Mouse (Mus musculus): Measurements from ENCODE around the gene Ccdc51.

GRCm38 (mm10) chr9:109111591-109111990 lies 29.3 kb downstream of the Ccdc51 start:
- TF ChIP-seq CTCF (IDR thresholded peaks at IDR 0.05; ENCODE audit: extremely low read depth, insufficient read depth, insufficient read length, insufficient replicate concordance) (no peak), POLR2A (IDR thresholded peaks at IDR 0.05; ENCODE audit: low read depth, low read length) (no peak)

All from spleen, adult 2 months (tissue).